Mouse (Mus musculus) ES-E14 (cell line): ENCODE results near the gene Pcyt1a. TPM values are rescaled to one million over a fixed set of nuclear protein-coding genes. Genes with fewer than 3 reads are reported as not detected.

Experiments
- DNase-seq: peaks from one replicate; pipeline ENCODE4 v3.0.0-alpha.2; 2013; ENCODE audit warnings: low read depth, low spot score
- H3K27ac ChIP-seq: 2 replicates; pipeline ENCODE4 v1.5.1; 2012; ENCODE audit warnings: low read depth, mild to moderate bottlenecking, low read length, moderate library complexity, mixed read lengths; ENCODE audit not compliant: poor library complexity, insufficient read depth, severe bottlenecking
- H3K36me3 ChIP-seq: 2 replicates; pipeline ENCODE4 v1.6.1; 2012; ENCODE audit warnings: mild to moderate bottlenecking, low read length, moderate library complexity, mixed read lengths; ENCODE audit not compliant: control insufficient read depth, poor library complexity, insufficient read depth, severe bottlenecking
- H3K4me1 ChIP-seq, 2 experiments: fragments of 150-350 bp in 1 of 2; sonication (generic) in 1 of 2; 2 replicates each; pipeline ENCODE4 v1.6.1; 2012; ENCODE audit warnings: low read length in 2 of 2, mild to moderate bottlenecking in 1 of 2, mixed read lengths in 1 of 2; ENCODE audit not compliant: control insufficient read depth in 2 of 2, insufficient read depth in 2 of 2, poor library complexity in 1 of 2
- H3K4me3 ChIP-seq, 2 experiments: fragments of 150-350 bp in 1 of 2; sonication (generic) in 1 of 2; 2 replicates each; pipeline ENCODE4 v1.5.1; 2012; ENCODE audit warnings: low read length in 2 of 2, low read depth in 1 of 2, mild to moderate bottlenecking in 1 of 2, mixed read lengths in 1 of 2; ENCODE audit not compliant: insufficient read depth in 1 of 2, poor library complexity in 1 of 2, severe bottlenecking in 1 of 2
- H3K9ac ChIP-seq: 2 replicates; pipeline ENCODE4 v1.6.1; 2012; ENCODE audit warnings: low read depth, mild to moderate bottlenecking, low read length, mixed read lengths; ENCODE audit not compliant: poor library complexity, insufficient read depth, severe bottlenecking
- H3K9me3 ChIP-seq: fragments of 150-350 bp; sonication (generic); 2 replicates; pipeline ENCODE4 v1.6.1; 2012; ENCODE audit warnings: low read depth, mild to moderate bottlenecking, low read length; ENCODE audit not compliant: control insufficient read depth, insufficient read depth
- CHD2 ChIP-seq: IDR thresholded peaks from 2 replicates; pipeline ENCODE4 v1.6.1; 2014; ENCODE audit warnings: mild to moderate bottlenecking, low read depth, low read length, inconsistent platforms
- HCFC1 ChIP-seq: IDR thresholded peaks from 2 replicates; pipeline ENCODE4 v1.6.1; 2012; ENCODE audit warnings: low read length, inconsistent platforms, borderline replicate concordance; ENCODE audit not compliant: insufficient read depth
- MAFK ChIP-seq: IDR thresholded peaks from 2 replicates; pipeline ENCODE4 v1.6.1; 2014; ENCODE audit warnings: mild to moderate bottlenecking, low read depth, low read length, inconsistent platforms; ENCODE audit not compliant: insufficient read depth
- ZC3H11A ChIP-seq: IDR thresholded peaks from 2 replicates; pipeline ENCODE4 v1.6.1; 2012; ENCODE audit warnings: low read depth, mild to moderate bottlenecking, inconsistent platforms, low read length, borderline replicate concordance
- ZNF384 ChIP-seq: IDR thresholded peaks from 2 replicates; pipeline ENCODE4 v1.6.1; 2012; ENCODE audit warnings: low read depth, low read length, inconsistent platforms
- in situ Hi-C, 2 experiments: fragments of 600-800 bp; cut with MboI; formaldehyde crosslinking; loops; one replicate each; pipeline ENCODE4 v1.15.1; 2025; ENCODE audit warnings: low sequenced_read_pairs in 2 of 2, inconsistent platforms in 1 of 2; ENCODE audit not compliant: unreplicated experiment in 2 of 2
- total RNA-seq: library from RNA; depleted of rRNA; stranded (reverse); fragments of 300-350 nt; gene quantifications from 2 replicates; pipeline ENCODE4 v1.2.3, GENCODE M21; 2012

Gene Pcyt1a
- total RNA-seq, 1 experiment: 18.2 TPM

- Histone ChIP-seq H3K9ac (no peak overlapping the region), H3K27ac (no peak overlapping the region), H3K4me1 (no peaks in the 10 kb centered on the region), H3K4me3 (no peak overlapping the region), H3K36me3 (no peaks in the 10 kb centered on the region; the same call in 1 of the 2 replicates), H3K9me3 (no peaks in the 10 kb centered on the region)
- no peak for DNase-seq
- in situ Hi-C loops: no loop called here
- TF ChIP-seq ZNF384 (no peak), MAFK (no peak), HCFC1 (no peak), CHD2 (no peak), ZC3H11A (no peak)
Observed at GRCm38 (mm10) chr16:32450133-32450532, 19.4 kb downstream of the Pcyt1a start.

GRCm38 (mm10) chr16:32453102-32453501 is 22.4 kb downstream of the Pcyt1a start:
- TF ChIP-seq CHD2 (no peak), ZC3H11A (no peak), HCFC1 (no peak), ZNF384 (no peak), MAFK (no peak)
- no peak overlapping the region for H3K9ac ChIP-seq
- H3K9me3 ChIP-seq: no peaks in the 10 kb centered on the region
- DNase-seq: no peak
- no peaks in the 10 kb centered on the region; the same call in 1 of the 2 replicates for H3K36me3 ChIP-seq
- in situ Hi-C loops: no loop called here
- H3K27ac ChIP-seq: no peak overlapping the region
- H3K4me1 ChIP-seq: no peaks in the 10 kb centered on the region; a peak in 1 of 4 replicates
- no peak overlapping the region for H3K4me3 ChIP-seq

GRCm38 (mm10) chr16:32454646-32455045 is 23.9 kb downstream of the Pcyt1a start:
- Histone ChIP-seq H3K9ac (no peak overlapping the region), H3K36me3 (no peaks in the 10 kb centered on the region; the same call in 1 of the 2 replicates), H3K4me1 (no peaks in the 10 kb centered on the region; a peak in 1 of 4 replicates), H3K9me3 (no peaks in the 10 kb centered on the region), H3K4me3 (no peak overlapping the region), H3K27ac (no peak overlapping the region)
- no peak for TF ChIP-seq ZC3H11A
- TF ChIP-seq HCFC1: no peak
- TF ChIP-seq ZNF384: no peak
- TF ChIP-seq CHD2: no peak
- TF ChIP-seq MAFK: no peak
- no peak for DNase-seq
- in situ Hi-C loops: no loop called here

- no peaks in the 10 kb centered on the region; a peak in 1 of 4 replicates for H3K4me1 ChIP-seq
- H3K4me3 ChIP-seq: no peak overlapping the region
- in situ Hi-C loops: no loop called here
- no peak overlapping the region for H3K9ac ChIP-seq
- no peak for TF ChIP-seq ZC3H11A
- TF ChIP-seq ZNF384: no peak
- TF ChIP-seq MAFK: no peak
- TF ChIP-seq HCFC1: no peak
- no peak for TF ChIP-seq CHD2
- no peak overlapping the region; the same call in 1 of the 2 replicates for H3K27ac ChIP-seq
- H3K36me3 ChIP-seq: no peaks in the 10 kb centered on the region; the same call in 1 of the 2 replicates
- H3K9me3 ChIP-seq: no peaks in the 10 kb centered on the region
- DNase-seq: no peak
Observed at GRCm38 (mm10) chr16:32456086-32456485, 25.4 kb downstream of the Pcyt1a start.

- DNase-seq: no peak
- no peaks in the 10 kb centered on the region for H3K9me3 ChIP-seq
- TF ChIP-seq MAFK (no peak), CHD2 (no peak), HCFC1 (no peak), ZNF384 (no peak), ZC3H11A (no peak)
- no peak overlapping the region for H3K9ac ChIP-seq
- H3K36me3 ChIP-seq: no peaks in the 10 kb centered on the region; the same call in 1 of the 2 replicates
- no peaks in the 10 kb centered on the region; a peak in 1 of 4 replicates for H3K4me1 ChIP-seq
- in situ Hi-C loops: no loop called here
- no peak overlapping the region for H3K27ac ChIP-seq
- no peak overlapping the region for H3K4me3 ChIP-seq
Observed at GRCm38 (mm10) chr16:32456761-32457160, 26.0 kb downstream of the Pcyt1a start.
